Mouse (Mus musculus) ovary, adult 2 months (tissue): ENCODE results near the gene Rab5if. TPM values are rescaled to one million over a fixed set of nuclear protein-coding genes. Genes with fewer than 3 reads are reported as not detected.

Experiments used
- polyA plus RNA-seq: library from polyadenylated mRNA; depleted of rRNA; stranded (reverse); fragments of >200 nt; gene quantifications from 2 replicates; pipeline ENCODE4 v1.2.3, GENCODE M21; 2012; rRNA removed

Gene Rab5if
- polyA plus RNA-seq: 231 and 234 TPM in 2 replicates

GRCm38 (mm10) chr2:156862772-156863486, at the start of gene Rab5if:
Rab5if (plus strand) TSS chr2:156863128.

DNA sequence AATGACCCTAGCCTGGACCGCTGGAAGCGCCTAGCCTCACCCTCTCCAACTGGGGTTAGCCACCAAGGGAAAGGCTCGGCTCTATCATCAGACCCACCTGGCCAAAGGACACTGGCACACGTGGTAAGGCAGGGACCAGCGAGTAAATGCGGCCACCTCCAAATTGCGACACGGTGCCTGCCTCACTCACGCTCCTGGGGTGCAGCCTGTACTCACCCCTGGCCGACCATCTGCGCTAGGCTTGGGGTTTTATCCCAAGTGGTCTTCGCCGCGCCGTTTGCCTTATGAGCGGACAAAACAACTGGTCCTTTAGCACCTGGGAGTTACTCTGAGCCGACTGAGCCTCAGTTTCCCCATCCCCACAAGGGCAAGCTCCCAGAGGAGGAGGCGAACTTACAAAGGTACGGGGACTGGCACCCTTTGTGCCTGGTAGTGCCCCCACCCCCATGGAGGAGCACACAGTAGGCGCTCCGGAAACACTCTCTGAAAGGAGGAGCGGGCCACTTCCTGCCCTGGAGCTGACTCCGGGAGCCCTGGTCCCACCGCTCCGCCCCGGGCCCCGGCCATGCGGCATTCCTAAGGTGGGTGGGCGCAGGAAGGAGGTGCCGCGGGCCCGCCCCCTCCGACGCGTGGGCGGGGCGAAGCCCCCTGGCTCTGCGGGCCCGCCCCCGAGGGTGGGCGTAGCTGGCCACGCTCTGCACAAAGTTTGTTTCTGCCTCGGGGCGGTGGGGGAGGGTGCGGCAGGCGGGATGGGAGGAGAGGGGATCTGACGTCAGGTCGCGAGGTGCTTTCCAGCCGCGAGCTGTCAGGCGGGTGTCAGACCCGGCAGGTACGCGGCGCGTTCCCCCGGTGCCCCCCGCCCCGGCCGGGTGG, 23.4 kb upstream of the Rab5if start, which contains the start of gene Tgif2:
Gene Tgif2, plus strand, starts transcription at position 689 of the 873 bp plus-strand sequence.

DNA sequence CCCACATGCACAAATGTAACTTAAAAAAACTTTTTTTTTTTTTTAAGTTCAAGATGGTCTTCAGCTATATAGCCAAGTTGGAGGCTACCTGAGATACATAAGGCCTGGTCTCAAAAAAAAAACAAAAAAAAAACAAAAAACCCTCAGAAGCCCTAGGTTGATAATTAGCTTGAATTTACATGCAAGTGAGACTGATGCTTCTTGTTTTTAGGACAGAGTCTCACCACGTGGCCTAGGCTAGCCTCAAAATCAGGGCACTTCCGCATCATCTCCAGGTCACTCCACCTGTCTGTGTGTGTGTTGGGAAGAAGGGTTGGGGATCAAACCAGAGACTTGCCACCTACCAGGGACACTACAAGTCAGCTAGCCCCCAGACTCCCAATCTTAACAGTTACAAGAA, 5.1 kb upstream of the Rab5if start, which contains the start of gene 4930518I15Rik:
Gene 4930518I15Rik, minus strand, starts transcription at position 112 of the 400 bp plus-strand sequence.

GRCm38 (mm10) chr2:156887017-156887416, 24.1 kb downstream of the Rab5if start, which contains the start of gene Sla2:
Sla2 (minus strand) TSS chr2:156887192.

Other genes with a start within 250 kb of the Rab5if start
- 115 and 125 TPM in 2 replicates for gene Dlgap4, start 249.4 kb upstream of the Rab5if start, polyA plus RNA-seq
- 864 and 1,110 TPM in 2 replicates for gene Myl9, start 87.7 kb upstream of the Rab5if start, polyA plus RNA-seq
- 27.5 and 28.1 TPM in 2 replicates for gene Tgif2, start 23.1 kb upstream of the Rab5if start, polyA plus RNA-seq
- 0.61 and 1.4 TPM in 2 replicates for gene 4930518I15Rik, start 5.2 kb upstream of the Rab5if start, polyA plus RNA-seq
- gene Sla2, start 24.1 kb downstream of the Rab5if start, polyA plus RNA-seq: 0.76 and 0.89 TPM in 2 replicates
- 34.9 and 50.8 TPM in 2 replicates for gene Ndrg3, start 128.9 kb downstream of the Rab5if start, polyA plus RNA-seq
- gene Dsn1, start 144.0 kb downstream of the Rab5if start, polyA plus RNA-seq: 4.2 and 5.7 TPM in 2 replicates
- 25.2 and 37.3 TPM in 2 replicates for gene Soga1, start 216.1 kb downstream of the Rab5if start, polyA plus RNA-seq
- not detected in 2 replicates for gene Tldc2, start 223.9 kb downstream of the Rab5if start, polyA plus RNA-seq